Mouse (Mus musculus) cerebellum, adult 2 months (tissue): ENCODE measurements around the gene Sft2d2.

ENCODE experiments used
- CTCF ChIP-seq: fragments of 200-500 bp; IDR thresholded peaks from 2 replicates; pipeline ENCODE4 v1.5.1; 2011; ENCODE audit warnings: low read depth, mild to moderate bottlenecking, control low read depth, low read length, moderate library complexity, borderline replicate concordance; ENCODE audit not compliant: insufficient read depth
- POLR2A ChIP-seq: fragments of 200-500 bp; IDR thresholded peaks from 2 replicates; pipeline ENCODE4 v1.6.1; 2011; ENCODE audit warnings: low read length, control low read depth, borderline replicate concordance; ENCODE audit not compliant: insufficient read depth

DNA sequence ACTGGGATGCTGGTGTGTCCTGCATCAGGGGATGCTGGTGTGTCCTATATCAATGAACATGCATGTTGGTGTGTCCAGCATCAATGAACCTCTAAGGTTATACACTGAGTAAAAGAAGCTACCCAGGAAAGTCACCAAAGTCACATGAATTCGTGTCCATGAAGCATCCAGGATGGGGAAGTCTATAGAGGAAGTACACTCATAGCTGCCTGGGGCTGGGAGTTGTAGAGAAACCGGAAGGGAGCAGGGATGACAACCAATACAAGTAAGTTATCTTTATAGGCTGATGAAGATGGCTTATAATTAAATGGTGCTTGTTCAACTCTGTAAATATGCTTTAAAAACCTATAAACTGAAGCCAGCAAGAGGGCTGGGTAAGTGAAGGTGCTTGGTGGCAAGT lies 60.4 kb downstream of the Sft2d2 start:
- TF ChIP-seq CTCF: no peak
- no peak for TF ChIP-seq POLR2A
